Mouse (Mus musculus): ENCODE results near the gene Ppp1ca. TPM values are rescaled to one million over a fixed set of nuclear protein-coding genes. Genes with fewer than 3 reads are reported as not detected.
A peak's percentile ranks its signal among the peaks of the same experiment; 100 is the strongest.

The Ppp1ca gene
- total and polyA plus RNA-seq, 3 experiments: 270 to 673 (median 565) TPM

GRCm38 (mm10) chr19:4226779-4227178 is 34.9 kb downstream of the Ppp1ca start:
- TF ChIP-seq GATA1 (IDR thresholded peaks at IDR 0.05; ENCODE audit: borderline replicate concordance, low read length) (no peak), CTCF (IDR thresholded peaks at IDR 0.05; ENCODE audit: low read depth, low read length) (no peak), POLR2AphosphoS5 (IDR thresholded peaks at IDR 0.05; ENCODE audit: insufficient replicate concordance, low read depth, low read length) (no peak), TAL1 (conservative IDR thresholded peaks at IDR 0.05; ENCODE audit: low read depth, low read length) (no peak), GATA2 (IDR thresholded peaks at IDR 0.05; ENCODE audit: borderline replicate concordance, low read depth, low read length) (no peak)
- no peaks in the 10 kb centered on the region for H3K9me3 ChIP-seq (replicated peaks)
- peaks cover 51% of the 10 kb centered on the region for H3K27me3 ChIP-seq (ENCODE audit: insufficient read depth, low read length)
- H3K4me1 ChIP-seq (ENCODE audit: insufficient read depth, low read depth, low read length): peaks cover 30% of the 10 kb centered on the region
- ATAC-seq (ENCODE audit: extremely low read depth, insufficient number of reproducible peaks, low FRiP score, poor library complexity, severe bottlenecking): no peak
- no peaks in the 10 kb centered on the region for H3K36me3 ChIP-seq (replicated peaks)
- no peak for DNase-seq (ENCODE audit: low spot score)
- H3K4me3 ChIP-seq (ENCODE audit: low read depth, low read length): no peak overlapping the region

GRCm38 (mm10) chr19:4227446-4227845 is 35.6 kb downstream of the Ppp1ca start:
- TF ChIP-seq CTCF (IDR thresholded peaks at IDR 0.05; ENCODE audit: low read depth, low read length): no peak
- TF ChIP-seq TAL1 (conservative IDR thresholded peaks at IDR 0.05; ENCODE audit: low read depth, low read length): no peak
- no peak for TF ChIP-seq POLR2AphosphoS5 (IDR thresholded peaks at IDR 0.05; ENCODE audit: insufficient replicate concordance, low read depth, low read length)
- no peak for TF ChIP-seq GATA2 (IDR thresholded peaks at IDR 0.05; ENCODE audit: borderline replicate concordance, low read depth, low read length)
- TF ChIP-seq GATA1 (IDR thresholded peaks at IDR 0.05; ENCODE audit: borderline replicate concordance, low read length): no peak
- peaks cover 30% of the 10 kb centered on the region for H3K4me1 ChIP-seq (ENCODE audit: insufficient read depth, low read depth, low read length)
- ATAC-seq (ENCODE audit: extremely low read depth, insufficient number of reproducible peaks, low FRiP score, poor library complexity, severe bottlenecking) (no peak), DNase-seq (ENCODE audit: low spot score) (no peak)
- peaks cover 45% of the 10 kb centered on the region for H3K27me3 ChIP-seq (ENCODE audit: insufficient read depth, low read length)
- H3K4me3 ChIP-seq (ENCODE audit: low read depth, low read length): no peak overlapping the region
- H3K9me3 ChIP-seq (replicated peaks): no peaks in the 10 kb centered on the region
- no peaks in the 10 kb centered on the region for H3K36me3 ChIP-seq (replicated peaks)

DNA sequence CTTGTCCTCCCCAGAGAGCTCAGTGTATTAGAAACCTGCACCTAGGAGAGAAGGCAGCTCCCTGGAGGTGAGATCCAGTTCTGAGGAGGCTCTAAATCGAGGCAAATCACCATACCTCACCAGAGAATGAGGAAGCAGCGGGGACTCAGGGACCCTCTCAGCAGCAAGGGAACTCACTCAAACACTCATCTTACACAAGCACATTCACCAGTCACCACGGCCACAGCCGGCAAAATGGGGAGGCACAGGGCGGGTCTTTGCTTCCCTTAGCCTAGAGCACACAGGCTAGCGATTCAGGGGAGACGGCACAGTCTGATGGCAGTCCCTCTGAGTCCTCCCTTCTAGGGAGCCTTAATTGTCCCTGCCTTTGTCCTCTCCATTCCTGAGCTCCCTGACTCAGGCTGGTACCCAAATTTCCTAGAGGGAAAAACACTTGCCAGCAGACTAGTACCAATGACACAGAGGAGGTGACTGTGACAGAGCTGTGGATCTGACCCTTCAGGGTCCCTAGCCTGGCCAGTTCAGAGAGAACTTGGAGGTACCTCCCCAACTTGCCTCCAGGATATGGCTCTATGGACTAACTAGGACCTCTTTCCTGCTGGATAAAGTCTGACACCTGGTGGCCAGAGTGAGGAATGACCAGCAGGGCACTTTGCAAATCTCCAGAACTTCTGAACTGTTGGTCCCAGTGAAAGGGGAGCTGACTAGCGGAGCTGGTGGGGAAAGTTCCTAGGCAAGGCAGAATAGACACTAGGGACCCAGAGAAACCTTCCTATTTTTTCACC is 36.2 kb downstream of the Ppp1ca start:
- Histone ChIP-seq H3K4me1 (ENCODE audit: insufficient read depth, low read depth, low read length) (peaks cover 34% of the 10 kb centered on the region), H3K4me3 (ENCODE audit: low read depth, low read length) (no peak overlapping the region), H3K9me3 (replicated peaks) (no peaks in the 10 kb centered on the region), H3K36me3 (replicated peaks) (peaks cover 5% of the 10 kb centered on the region), H3K27me3 (ENCODE audit: insufficient read depth, low read length) (peaks cover 42% of the 10 kb centered on the region)
- ATAC-seq (ENCODE audit: extremely low read depth, insufficient number of reproducible peaks, low FRiP score, poor library complexity, severe bottlenecking) (no peak), DNase-seq (ENCODE audit: low spot score) (no peak)
- TF ChIP-seq CTCF (IDR thresholded peaks at IDR 0.05; ENCODE audit: low read depth, low read length): peak; percentile 91
- TF ChIP-seq GATA2 (IDR thresholded peaks at IDR 0.05; ENCODE audit: borderline replicate concordance, low read depth, low read length): no peak

GRCm38 (mm10) chr19:4228891-4229290 is 37.0 kb downstream of the Ppp1ca start:
- DNase-seq (ENCODE audit: low spot score): no peak
- peaks cover 33% of the 10 kb centered on the region for H3K4me1 ChIP-seq (ENCODE audit: insufficient read depth, low read depth, low read length)
- H3K4me3 ChIP-seq (ENCODE audit: low read depth, low read length): no peak overlapping the region
- TF ChIP-seq TAL1 (conservative IDR thresholded peaks at IDR 0.05; ENCODE audit: low read depth, low read length): no peak
- no peak for TF ChIP-seq CTCF (IDR thresholded peaks at IDR 0.05; ENCODE audit: low read depth, low read length)
- TF ChIP-seq GATA2 (IDR thresholded peaks at IDR 0.05; ENCODE audit: borderline replicate concordance, low read depth, low read length): no peak
- no peak for TF ChIP-seq POLR2AphosphoS5 (IDR thresholded peaks at IDR 0.05; ENCODE audit: insufficient replicate concordance, low read depth, low read length)
- no peak for TF ChIP-seq GATA1 (IDR thresholded peaks at IDR 0.05; ENCODE audit: borderline replicate concordance, low read length)
- peaks cover 37% of the 10 kb centered on the region for H3K27me3 ChIP-seq (ENCODE audit: insufficient read depth, low read length)
- H3K9me3 ChIP-seq (replicated peaks): no peaks in the 10 kb centered on the region
- ATAC-seq (ENCODE audit: extremely low read depth, insufficient number of reproducible peaks, low FRiP score, poor library complexity, severe bottlenecking): no peak
- peaks cover 8% of the 10 kb centered on the region for H3K36me3 ChIP-seq (replicated peaks)

DNA sequence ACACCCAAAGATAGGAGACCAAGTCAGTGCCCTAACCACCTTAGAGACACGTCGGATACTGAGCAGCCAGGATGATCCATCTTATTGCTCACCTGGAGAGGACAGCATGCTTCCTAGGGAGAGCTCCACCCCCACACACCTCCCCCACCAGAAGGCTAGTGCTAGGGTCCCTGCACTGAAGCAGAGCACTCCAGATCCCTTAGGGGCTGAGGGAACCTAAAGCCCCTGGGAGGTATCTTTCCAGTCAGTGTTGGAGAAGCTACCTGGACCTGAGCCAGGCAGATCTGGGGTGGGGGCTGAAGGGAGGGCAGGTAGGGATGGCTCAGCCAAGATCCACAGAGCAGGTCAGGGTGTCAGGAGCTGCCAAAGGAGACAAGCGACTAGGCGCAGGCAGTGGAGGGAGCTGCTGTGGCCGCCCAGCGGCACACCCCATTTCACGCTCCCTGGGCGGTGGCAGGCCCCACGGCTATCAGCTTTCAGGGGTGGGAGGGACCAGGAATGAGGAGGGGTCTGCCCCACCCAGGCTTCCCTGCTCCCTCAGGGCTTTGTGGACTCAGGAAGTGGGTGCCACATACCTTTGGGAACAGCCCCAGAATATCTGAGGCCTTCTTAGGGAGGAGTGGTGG is 37.7 kb downstream of the Ppp1ca start:
- H3K4me3 ChIP-seq (ENCODE audit: low read depth, low read length): no peak overlapping the region
- no peak for ATAC-seq (ENCODE audit: extremely low read depth, insufficient number of reproducible peaks, low FRiP score, poor library complexity, severe bottlenecking)
- H3K27me3 ChIP-seq (ENCODE audit: insufficient read depth, low read length): peaks cover 35% of the 10 kb centered on the region
- H3K9me3 ChIP-seq (replicated peaks): no peaks in the 10 kb centered on the region
- H3K4me1 ChIP-seq (ENCODE audit: insufficient read depth, low read depth, low read length): peaks cover 33% of the 10 kb centered on the region
- TF ChIP-seq CTCF (IDR thresholded peaks at IDR 0.05; ENCODE audit: low read depth, low read length) (no peak), TAL1 (conservative IDR thresholded peaks at IDR 0.05; ENCODE audit: low read depth, low read length) (no peak), POLR2AphosphoS5 (IDR thresholded peaks at IDR 0.05; ENCODE audit: insufficient replicate concordance, low read depth, low read length) (no peak), GATA1 (IDR thresholded peaks at IDR 0.05; ENCODE audit: borderline replicate concordance, low read length) (no peak), GATA2 (IDR thresholded peaks at IDR 0.05; ENCODE audit: borderline replicate concordance, low read depth, low read length) (no peak)
- DNase-seq (ENCODE audit: low spot score): no peak
- H3K36me3 ChIP-seq (replicated peaks): peaks cover 8% of the 10 kb centered on the region

DNA sequence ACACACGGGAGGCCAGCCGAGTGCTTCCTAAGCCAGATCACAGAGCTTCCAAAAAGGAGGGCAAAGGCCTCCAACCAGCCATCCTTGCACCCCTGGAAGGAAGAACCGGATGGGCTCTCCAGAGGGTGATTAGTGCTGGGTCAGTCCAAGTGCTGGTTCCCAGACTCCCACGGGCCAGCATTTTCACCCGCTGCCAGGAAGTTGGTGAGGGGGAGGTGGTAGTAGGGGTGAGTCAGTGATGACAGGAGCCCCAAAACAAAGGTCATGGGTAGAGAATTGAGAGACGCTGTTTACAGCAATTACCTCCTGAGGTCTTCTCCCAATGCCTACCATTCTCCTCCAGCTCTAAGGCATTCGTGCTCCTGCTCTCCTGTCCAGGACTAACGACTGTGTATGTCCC is 38.5 kb downstream of the Ppp1ca start:
- H3K9me3 ChIP-seq (replicated peaks): no peaks in the 10 kb centered on the region
- H3K4me1 ChIP-seq (ENCODE audit: insufficient read depth, low read depth, low read length): peaks cover 33% of the 10 kb centered on the region
- DNase-seq (ENCODE audit: low spot score) (no peak), ATAC-seq (ENCODE audit: extremely low read depth, insufficient number of reproducible peaks, low FRiP score, poor library complexity, severe bottlenecking) (no peak)
- H3K4me3 ChIP-seq (ENCODE audit: low read depth, low read length): no peak overlapping the region
- no peak for TF ChIP-seq GATA2 (IDR thresholded peaks at IDR 0.05; ENCODE audit: borderline replicate concordance, low read depth, low read length)
- TF ChIP-seq POLR2AphosphoS5 (IDR thresholded peaks at IDR 0.05; ENCODE audit: insufficient replicate concordance, low read depth, low read length): no peak
- TF ChIP-seq GATA1 (IDR thresholded peaks at IDR 0.05; ENCODE audit: borderline replicate concordance, low read length): no peak
- no peak for TF ChIP-seq CTCF (IDR thresholded peaks at IDR 0.05; ENCODE audit: low read depth, low read length)
- no peak for TF ChIP-seq TAL1 (conservative IDR thresholded peaks at IDR 0.05; ENCODE audit: low read depth, low read length)
- peaks cover 8% of the 10 kb centered on the region for H3K36me3 ChIP-seq (replicated peaks)
- peaks cover 29% of the 10 kb centered on the region for H3K27me3 ChIP-seq (ENCODE audit: insufficient read depth, low read length)

All from G1E (cell line).